Mouse (Mus musculus): Measurements from ENCODE around the gene Cbx7. TPM values are rescaled to one million over a fixed set of nuclear protein-coding genes. Genes with fewer than 3 reads are reported as not detected.

The Cbx7 gene
- total and polyA plus RNA-seq, 3 experiments, result 8.1 to 12.4 (median 12.1) TPM

- Histone ChIP-seq H3K27me3 (replicated peaks) (no peaks in the 10 kb centered on the region), H3K4me3 (replicated peaks in 1 of 3; ENCODE audit: low read depth in 2 of 3, low read length in 2 of 3, poor library complexity in 1 of 3) (no peak overlapping the region), H3K79me2 (replicated peaks; ENCODE audit: control insufficient read depth, extremely low read depth, insufficient read depth, poor library complexity, severe bottlenecking) (no peaks in the 10 kb centered on the region), H3K4me1 (ENCODE audit: control insufficient read depth in 1 of 2, insufficient read depth in 2 of 2) (peaks cover 4 to 11% of the 10 kb centered on the region in 2 experiments; a peak in 1 of 4 replicates), H3K27ac (ENCODE audit: insufficient read depth, low read depth) (no peak overlapping the region), H3K9me3 (replicated peaks; ENCODE audit: low read length) (peaks cover 10% of the 10 kb centered on the region), H3K9ac (ENCODE audit: insufficient read depth, low read depth) (no peak overlapping the region), H3K36me3 (replicated peaks in 1 of 2; ENCODE audit: control insufficient read depth in 1 of 2, insufficient read depth in 1 of 2, low read length in 1 of 2) (peaks cover 25 to 58% of the 10 kb centered on the region in 2 experiments), H3K4me2 (ENCODE audit: insufficient read depth, low read depth, poor library complexity, severe bottlenecking) (no peak overlapping the region)
- no peak for TF ChIP-seq USF1 (IDR thresholded peaks at IDR 0.05; ENCODE audit: low read depth, low read length)
- TF ChIP-seq CTCF (conservative IDR thresholded peaks at IDR 0.05 in 1 of 2, IDR thresholded peaks at IDR 0.05 in 1 of 2; ENCODE audit: low read depth in 2 of 2, low read length in 2 of 2), result no peak
- no peak for TF ChIP-seq JUN (IDR thresholded peaks at IDR 0.05; ENCODE audit: insufficient read depth, low read depth, low read length)
- no peak for TF ChIP-seq SIN3A (IDR thresholded peaks at IDR 0.05; ENCODE audit: low read length)
- no peak for TF ChIP-seq IRF4 (IDR thresholded peaks at IDR 0.05; ENCODE audit: low read depth, low read length)
- TF ChIP-seq TBP (conservative IDR thresholded peaks at IDR 0.05; ENCODE audit: low read depth, low read length), result no peak
- no peak for TF ChIP-seq ZMIZ1 (IDR thresholded peaks at IDR 0.05; ENCODE audit: low read depth, low read length)
- TF ChIP-seq USF2 (conservative IDR thresholded peaks at IDR 0.05; ENCODE audit: low read depth, low read length), result no peak
- no peak for TF ChIP-seq GABPA (IDR thresholded peaks at IDR 0.05; ENCODE audit: insufficient replicate concordance, low read depth, low read length)
- TF ChIP-seq CHD2 (IDR thresholded peaks at IDR 0.05; ENCODE audit: low read length), result no peak
- no peak for TF ChIP-seq MYC (IDR thresholded peaks at IDR 0.05; ENCODE audit: low read depth, low read length)
- no peak for TF ChIP-seq PAX5 (IDR thresholded peaks at IDR 0.05; ENCODE audit: low read length)
- no peak for TF ChIP-seq MAFK (IDR thresholded peaks at IDR 0.05; ENCODE audit: insufficient replicate concordance, low read length)
- no peak for TF ChIP-seq ZC3H11A (IDR thresholded peaks at IDR 0.05; ENCODE audit: low read depth, low read length)
- no peak for TF ChIP-seq CHD1 (IDR thresholded peaks at IDR 0.05; ENCODE audit: low read depth, low read length)
- TF ChIP-seq HCFC1 (IDR thresholded peaks at IDR 0.05; ENCODE audit: low read depth, low read length), result no peak
- no peak for TF ChIP-seq JUND (conservative IDR thresholded peaks at IDR 0.05; ENCODE audit: low read depth, low read length)
- TF ChIP-seq KAT2A (IDR thresholded peaks at IDR 0.05; ENCODE audit: insufficient replicate concordance, low read length), result no peak
- no peak for DNase-seq (ENCODE audit: extremely low read depth)
- in situ Hi-C loops (cut with MboI; ENCODE audit: low pct_ligation_motif_present, low pct_unique_long_range_greater_than_20kb, low sequenced_read_pairs), result loop anchor here (5.0 kb wide), 1 partner anchor 82 kb away; the partner anchor contains the start of genes Cbx6 and Npcd
- dilution Hi-C loops (cut with MboI; ENCODE audit: extremely low pct_ligation_motif_present, extremely low pct_unique_long_range_greater_than_20kb, low sequenced_read_pairs), result no loop called here
Observed at GRCm38 (mm10) chr15:79913761-79914346, 57.1 kb downstream of the Cbx7 start.

GRCm38 (mm10) chr15:79911339-79911738, 59.6 kb downstream of the Cbx7 start:
- no peak overlapping the region for H3K27ac ChIP-seq (ENCODE audit: insufficient read depth, low read depth)
- H3K4me3 ChIP-seq (replicated peaks in 1 of 3; ENCODE audit: low read depth in 2 of 3, low read length in 2 of 3, poor library complexity in 1 of 3), result no peak overlapping the region
- H3K36me3 ChIP-seq (replicated peaks in 1 of 2; ENCODE audit: control insufficient read depth in 1 of 2, insufficient read depth in 1 of 2, low read length in 1 of 2), result peaks cover 7 to 53% of the 10 kb centered on the region in 2 experiments
- no peak for DNase-seq (ENCODE audit: extremely low read depth)
- dilution Hi-C loops (cut with MboI; ENCODE audit: extremely low pct_ligation_motif_present, extremely low pct_unique_long_range_greater_than_20kb, low sequenced_read_pairs) (no loop called here), in situ Hi-C loops (cut with MboI; ENCODE audit: low pct_ligation_motif_present, low pct_unique_long_range_greater_than_20kb, low sequenced_read_pairs) (loop anchor here (5.0 kb wide), 1 partner anchor 79 kb away; the partner anchor contains the start of genes Cbx6 and Npcd)
- no peaks in the 10 kb centered on the region for H3K79me2 ChIP-seq (replicated peaks; ENCODE audit: control insufficient read depth, extremely low read depth, insufficient read depth, poor library complexity, severe bottlenecking)
- no peaks in the 10 kb centered on the region for H3K27me3 ChIP-seq (replicated peaks)
- no peak overlapping the region for H3K9ac ChIP-seq (ENCODE audit: insufficient read depth, low read depth)
- H3K4me1 ChIP-seq (ENCODE audit: control insufficient read depth in 1 of 2, insufficient read depth in 2 of 2), result peaks cover 4% of the 10 kb centered on the region in 2 experiments; a peak in 1 of 4 replicates
- H3K9me3 ChIP-seq (replicated peaks; ENCODE audit: low read length), result peaks cover 9% of the 10 kb centered on the region
- no peak overlapping the region for H3K4me2 ChIP-seq (ENCODE audit: insufficient read depth, low read depth, poor library complexity, severe bottlenecking)
- TF ChIP-seq MEF2A (IDR thresholded peaks at IDR 0.05; ENCODE audit: borderline replicate concordance, low read depth, low read length) (no peak), NRF1 (IDR thresholded peaks at IDR 0.05; ENCODE audit: low read depth, low read length) (no peak), ZNF384 (IDR thresholded peaks at IDR 0.05; ENCODE audit: low read depth, low read length) (no peak), MYC (IDR thresholded peaks at IDR 0.05; ENCODE audit: low read depth, low read length) (no peak), CTCF (conservative IDR thresholded peaks at IDR 0.05 in 1 of 2, IDR thresholded peaks at IDR 0.05 in 1 of 2; ENCODE audit: low read depth in 2 of 2, low read length in 2 of 2) (no peak), RCOR1 (conservative IDR thresholded peaks at IDR 0.05; ENCODE audit: low read depth, low read length) (no peak), BHLHE40 (IDR thresholded peaks at IDR 0.05; ENCODE audit: low read depth, low read length) (no peak), MAFK (IDR thresholded peaks at IDR 0.05; ENCODE audit: insufficient replicate concordance, low read length) (no peak), NELFE (IDR thresholded peaks at IDR 0.05; ENCODE audit: low read depth, low read length) (no peak), UBTF (IDR thresholded peaks at IDR 0.05; ENCODE audit: low read depth, low read length) (no peak), CHD1 (IDR thresholded peaks at IDR 0.05; ENCODE audit: low read depth, low read length) (no peak), USF1 (IDR thresholded peaks at IDR 0.05; ENCODE audit: low read depth, low read length) (no peak)
